Mouse (Mus musculus): ENCODE results near the gene Tns1. TPM values are rescaled to one million over a fixed set of nuclear protein-coding genes. Genes with fewer than 3 reads are reported as not detected.

Tns1 gene
- total and polyA plus RNA-seq, 3 experiments, result 0.40 to 3.6 (median 0.89) TPM

DNA sequence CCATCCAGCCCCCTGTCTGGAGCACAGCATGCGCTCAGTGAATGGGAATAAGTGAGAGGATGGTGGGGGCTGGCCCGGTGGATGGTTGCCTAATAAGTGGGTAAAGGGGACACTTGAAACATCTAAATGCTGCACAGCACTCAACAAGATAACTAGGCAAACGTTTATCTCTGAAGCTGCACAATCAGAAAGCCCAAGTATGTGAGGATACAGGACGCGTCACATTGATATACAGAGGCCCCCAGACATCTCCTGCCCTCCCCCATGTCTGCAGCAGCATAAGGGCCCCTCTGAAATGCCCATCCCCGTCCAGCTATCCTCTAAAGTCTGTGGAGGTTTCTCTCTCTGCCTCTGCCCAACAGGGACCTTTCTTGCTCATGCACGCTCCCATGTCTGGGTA, 83.1 kb downstream of the Tns1 start:
- in situ Hi-C loops (cut with MboI; ENCODE audit: low pct_ligation_motif_present, low pct_unique_long_range_greater_than_20kb, low sequenced_read_pairs), result no loop called here
- DNase-seq (ENCODE audit: extremely low read depth), result no peak
- TF ChIP-seq NELFE (IDR thresholded peaks at IDR 0.05; ENCODE audit: low read depth, low read length) (no peak), ZNF384 (IDR thresholded peaks at IDR 0.05; ENCODE audit: low read depth, low read length) (no peak), USF2 (conservative IDR thresholded peaks at IDR 0.05; ENCODE audit: low read depth, low read length) (no peak)
- no peak overlapping the region for H3K4me3 ChIP-seq (replicated peaks in 1 of 3; ENCODE audit: low read depth in 2 of 3, low read length in 2 of 3, poor library complexity in 1 of 3)
- no peaks in the 10 kb centered on the region for H3K36me3 ChIP-seq (replicated peaks in 1 of 2; ENCODE audit: control insufficient read depth in 1 of 2, insufficient read depth in 1 of 2, low read length in 1 of 2)
- no peaks in the 10 kb centered on the region for H3K9me3 ChIP-seq (replicated peaks; ENCODE audit: low read length)
- H3K27me3 ChIP-seq (replicated peaks), result peaks cover 8% of the 10 kb centered on the region
- H3K27ac ChIP-seq (ENCODE audit: insufficient read depth, low read depth), result no peak overlapping the region
- H3K4me2 ChIP-seq (ENCODE audit: insufficient read depth, low read depth, poor library complexity, severe bottlenecking), result no peak overlapping the region
- H3K9ac ChIP-seq (ENCODE audit: insufficient read depth, low read depth), result no peak overlapping the region
- H3K79me2 ChIP-seq (replicated peaks; ENCODE audit: control insufficient read depth, extremely low read depth, insufficient read depth, poor library complexity, severe bottlenecking), result no peaks in the 10 kb centered on the region
- dilution Hi-C loops (cut with MboI; ENCODE audit: extremely low pct_ligation_motif_present, extremely low pct_unique_long_range_greater_than_20kb, low sequenced_read_pairs), result no loop called here
- peaks cover 7 to 48% of the 10 kb centered on the region in 2 experiments; a peak in 2 of 4 replicates for H3K4me1 ChIP-seq (ENCODE audit: control insufficient read depth in 1 of 2, insufficient read depth in 2 of 2)

- H3K4me3 ChIP-seq (replicated peaks in 1 of 3; ENCODE audit: low read depth in 2 of 3, low read length in 2 of 3, poor library complexity in 1 of 3), result no peak overlapping the region
Observed at GRCm38 (mm10) chr1:74036560-74037390, 87.5 kb downstream of the Tns1 start.

DNA sequence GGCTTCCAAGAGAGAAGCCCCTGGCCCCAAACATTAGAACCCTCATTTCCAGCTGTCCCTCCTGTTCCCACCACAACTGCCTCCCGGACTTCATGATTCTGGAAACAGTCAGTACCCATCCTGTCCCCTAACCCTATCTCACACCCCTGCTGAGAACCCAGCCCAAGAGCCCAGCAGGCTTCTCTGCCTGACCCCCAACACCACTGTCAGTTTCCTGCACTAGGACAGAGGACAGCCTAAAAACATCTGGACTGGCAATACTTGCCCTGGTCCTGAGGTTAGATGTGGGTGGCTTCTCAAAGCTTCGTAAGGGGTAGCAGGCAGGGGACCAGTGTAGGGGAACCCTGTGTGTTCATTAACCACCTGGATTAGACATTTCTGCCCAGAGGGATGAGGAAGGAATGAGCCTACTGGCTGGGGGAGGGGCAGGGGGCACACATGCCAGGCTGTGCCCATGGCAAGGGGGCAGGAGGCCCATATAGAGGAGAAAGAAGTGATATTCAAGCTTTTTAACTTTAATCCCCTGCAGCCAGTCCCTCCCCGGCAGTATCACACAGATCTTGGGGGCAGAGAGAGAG, 88.2 kb downstream of the Tns1 start:
- dilution Hi-C loops (cut with MboI; ENCODE audit: extremely low pct_ligation_motif_present, extremely low pct_unique_long_range_greater_than_20kb, low sequenced_read_pairs), result no loop called here

More at GRCm38 (mm10) chr1:74036560-74037390, 87.5 kb downstream of the Tns1 start:
- H3K4me1 ChIP-seq (ENCODE audit: control insufficient read depth in 1 of 2, insufficient read depth in 2 of 2), result peaks cover 7 to 26% of the 10 kb centered on the region in 2 experiments; a peak in 2 of 4 replicates
- H3K27ac ChIP-seq (ENCODE audit: insufficient read depth, low read depth), result no peak overlapping the region
- H3K27me3 ChIP-seq (replicated peaks), result peaks cover 16% of the 10 kb centered on the region
- peak in 1 of 2 experiments; percentile 18; a peak in 1 of 4 replicates for TF ChIP-seq CTCF (conservative IDR thresholded peaks at IDR 0.05 in 1 of 2, IDR thresholded peaks at IDR 0.05 in 1 of 2; ENCODE audit: low read depth in 2 of 2, low read length in 2 of 2)
- TF ChIP-seq POLR2A (IDR thresholded peaks at IDR 0.05; ENCODE audit: low read depth, low read length), result no peak
- TF ChIP-seq BHLHE40 (IDR thresholded peaks at IDR 0.05; ENCODE audit: low read depth, low read length), result no peak
- TF ChIP-seq ZKSCAN1 (IDR thresholded peaks at IDR 0.05; ENCODE audit: borderline replicate concordance, low read depth, low read length), result no peak
- no peak for TF ChIP-seq MXI1 (IDR thresholded peaks at IDR 0.05; ENCODE audit: low read depth, low read length)
- H3K79me2 ChIP-seq (replicated peaks; ENCODE audit: control insufficient read depth, extremely low read depth, insufficient read depth, poor library complexity, severe bottlenecking), result no peaks in the 10 kb centered on the region
- no peaks in the 10 kb centered on the region for H3K36me3 ChIP-seq (replicated peaks in 1 of 2; ENCODE audit: control insufficient read depth in 1 of 2, insufficient read depth in 1 of 2, low read length in 1 of 2)
- no peak overlapping the region for H3K9ac ChIP-seq (ENCODE audit: insufficient read depth, low read depth)
- in situ Hi-C loops (cut with MboI; ENCODE audit: low pct_ligation_motif_present, low pct_unique_long_range_greater_than_20kb, low sequenced_read_pairs) (no loop called here), dilution Hi-C loops (cut with MboI; ENCODE audit: extremely low pct_ligation_motif_present, extremely low pct_unique_long_range_greater_than_20kb, low sequenced_read_pairs) (no loop called here)
- no peak overlapping the region for H3K4me2 ChIP-seq (ENCODE audit: insufficient read depth, low read depth, poor library complexity, severe bottlenecking)
- no peak for DNase-seq (ENCODE audit: extremely low read depth)
- H3K9me3 ChIP-seq (replicated peaks; ENCODE audit: low read length), result no peaks in the 10 kb centered on the region

More for the DNA sequence above, 88.2 kb downstream of the Tns1 start:
- Histone ChIP-seq H3K27ac (ENCODE audit: insufficient read depth, low read depth) (no peak overlapping the region), H3K9me3 (replicated peaks; ENCODE audit: low read length) (no peaks in the 10 kb centered on the region), H3K36me3 (replicated peaks in 1 of 2; ENCODE audit: control insufficient read depth in 1 of 2, insufficient read depth in 1 of 2, low read length in 1 of 2) (no peaks in the 10 kb centered on the region), H3K9ac (ENCODE audit: insufficient read depth, low read depth) (no peak overlapping the region), H3K4me2 (ENCODE audit: insufficient read depth, low read depth, poor library complexity, severe bottlenecking) (no peak overlapping the region), H3K4me3 (replicated peaks in 1 of 3; ENCODE audit: low read depth in 2 of 3, low read length in 2 of 3, poor library complexity in 1 of 3) (no peak overlapping the region), H3K4me1 (ENCODE audit: control insufficient read depth in 1 of 2, insufficient read depth in 2 of 2) (peaks cover 7 to 24% of the 10 kb centered on the region in 2 experiments; a peak in 2 of 4 replicates), H3K27me3 (replicated peaks) (peaks cover 16% of the 10 kb centered on the region), H3K79me2 (replicated peaks; ENCODE audit: control insufficient read depth, extremely low read depth, insufficient read depth, poor library complexity, severe bottlenecking) (no peaks in the 10 kb centered on the region)
- no peak for DNase-seq (ENCODE audit: extremely low read depth)
- TF ChIP-seq POLR2AphosphoS2 (IDR thresholded peaks at IDR 0.05; ENCODE audit: low read depth, low read length) (no peak), ZMIZ1 (IDR thresholded peaks at IDR 0.05; ENCODE audit: low read depth, low read length) (no peak), TCF12 (IDR thresholded peaks at IDR 0.05; ENCODE audit: low read depth, low read length) (no peak), CTCF (conservative IDR thresholded peaks at IDR 0.05 in 1 of 2, IDR thresholded peaks at IDR 0.05 in 1 of 2; ENCODE audit: low read depth in 2 of 2, low read length in 2 of 2) (no peak), RCOR1 (conservative IDR thresholded peaks at IDR 0.05; ENCODE audit: low read depth, low read length) (no peak), NELFE (IDR thresholded peaks at IDR 0.05; ENCODE audit: low read depth, low read length) (no peak), E2F4 (IDR thresholded peaks at IDR 0.05; ENCODE audit: insufficient replicate concordance, low read depth, low read length) (no peak), MAX (IDR thresholded peaks at IDR 0.05; ENCODE audit: low read length) (no peak), NRF1 (IDR thresholded peaks at IDR 0.05; ENCODE audit: low read depth, low read length) (no peak), IRF4 (IDR thresholded peaks at IDR 0.05; ENCODE audit: low read depth, low read length) (no peak), CHD1 (IDR thresholded peaks at IDR 0.05; ENCODE audit: low read depth, low read length) (no peak)
- in situ Hi-C loops (cut with MboI; ENCODE audit: low pct_ligation_motif_present, low pct_unique_long_range_greater_than_20kb, low sequenced_read_pairs), result no loop called here

Measured in CH12.LX (cell line).